Mouse (Mus musculus): Measurements from ENCODE around the gene Alg5.

Gene Alg5

GRCm38 (mm10) chr3:54737317-54737716 is 2.0 kb downstream of the Alg5 start:
- DNase-seq, result no peak

- DNase-seq, result no peak
These were observed 6.6 kb downstream of the Alg5 start for GRCm38 (mm10) chr3:54741965-54742364.

- peak; percentile 28 to 37 for DNase-seq
These were observed 10.5 kb downstream of the Alg5 start for GRCm38 (mm10) chr3:54745799-54746198.

- no peak for DNase-seq
These were observed 18.1 kb downstream of the Alg5 start for GRCm38 (mm10) chr3:54753411-54753810.

GRCm38 (mm10) chr3:54755145-54756041 is 20.1 kb downstream of the Alg5 start, which contains the start of gene Smad9:
Gene Smad9 (plus strand): TSS chr3:54755582.
- DNase-seq, result no peak

- no peak for DNase-seq
These were observed 20.7 kb downstream of the Alg5 start for GRCm38 (mm10) chr3:54756058-54756457.

- no peak for DNase-seq
These were observed 22.1 kb downstream of the Alg5 start for GRCm38 (mm10) chr3:54757446-54757845.

- no peak for DNase-seq
These were observed 23.9 kb downstream of the Alg5 start for GRCm38 (mm10) chr3:54759211-54759610.

GRCm38 (mm10) chr3:54760321-54761115 is 25.2 kb downstream of the Alg5 start:
- DNase-seq, result no peak

GRCm38 (mm10) chr3:54761258-54761657 is 25.9 kb downstream of the Alg5 start:
- DNase-seq, result no peak

GRCm38 (mm10) chr3:54764418-54764817 is 29.1 kb downstream of the Alg5 start:
- no peak for DNase-seq

- DNase-seq, result peak; percentile 28 to 32
These were observed 30.2 kb downstream of the Alg5 start for GRCm38 (mm10) chr3:54765521-54765920.

- no peak for DNase-seq
These were observed 30.7 kb downstream of the Alg5 start for GRCm38 (mm10) chr3:54766034-54766433.

GRCm38 (mm10) chr3:54766811-54767210 is 31.5 kb downstream of the Alg5 start:
- no peak for DNase-seq

GRCm38 (mm10) chr3:54768592-54768991 is 33.3 kb downstream of the Alg5 start:
- no peak for DNase-seq

GRCm38 (mm10) chr3:54769349-54770275 is 34.3 kb downstream of the Alg5 start:
- DNase-seq, result no peak

- no peak for DNase-seq
These were observed 38.3 kb downstream of the Alg5 start for GRCm38 (mm10) chr3:54773613-54774012.

GRCm38 (mm10) chr3:54775989-54776631 is 40.8 kb downstream of the Alg5 start:
- no peak for DNase-seq

- DNase-seq, result no peak
These were observed 55.3 kb downstream of the Alg5 start for GRCm38 (mm10) chr3:54790601-54791000.

- no peak for DNase-seq
These were observed 56.7 kb downstream of the Alg5 start for GRCm38 (mm10) chr3:54791822-54792677.

GRCm38 (mm10) chr3:54793762-54794161 is 58.4 kb downstream of the Alg5 start:
- peak; percentile 27 to 32 for DNase-seq
